Mouse (Mus musculus) liver, adult 2 months (tissue): ENCODE results near the gene Sumf1. TPM values are rescaled to one million over a fixed set of nuclear protein-coding genes. Genes with fewer than 3 reads are reported as not detected.

Experiments used
- DNase-seq: peaks from one replicate; pipeline ENCODE4 v3.0.0-alpha.2; 2011; ENCODE audit warnings: low read depth, low spot score; ENCODE audit errors: extremely low read depth
- H3K27ac ChIP-seq: fragments of 200-500 bp; replicated peaks from 2 replicates; pipeline ENCODE4 v1.5.1; 2012; ENCODE audit warnings: low read depth, mild to moderate bottlenecking, control low read depth, inconsistent platforms, low read length; ENCODE audit not compliant: insufficient read depth
- H3K27me3 ChIP-seq: fragments of 200-500 bp; 2 replicates; pipeline ENCODE4 v1.6.1; 2012; ENCODE audit warnings: mild to moderate bottlenecking, moderate library complexity, low read length, inconsistent platforms; ENCODE audit not compliant: control insufficient read depth, insufficient read depth
- H3K36me3 ChIP-seq: fragments of 200-500 bp; 2 replicates; pipeline ENCODE4 v1.6.1; 2012; ENCODE audit warnings: low read length, inconsistent platforms; ENCODE audit not compliant: control insufficient read depth, insufficient read depth
- H3K4me1 ChIP-seq: fragments of 200-500 bp; 2 replicates; pipeline ENCODE4 v1.6.1; 2011; ENCODE audit warnings: low read length; ENCODE audit not compliant: control insufficient read depth, insufficient read depth
- H3K4me3 ChIP-seq: fragments of 200-500 bp; 2 replicates; pipeline ENCODE4 v1.5.1; 2011; ENCODE audit warnings: low read depth, mild to moderate bottlenecking, control low read depth, low read length, moderate library complexity; ENCODE audit not compliant: insufficient read depth
- H3K79me2 ChIP-seq: fragments of 200-500 bp; 2 replicates; pipeline ENCODE4 v1.6.1; 2012; ENCODE audit warnings: inconsistent platforms, mild to moderate bottlenecking, low read length, moderate library complexity; ENCODE audit not compliant: control insufficient read depth, insufficient read depth
- H3K9ac ChIP-seq: fragments of 200-500 bp; 2 replicates; pipeline ENCODE4 v1.6.1; 2012; ENCODE audit warnings: low read depth, mild to moderate bottlenecking, control low read depth, inconsistent platforms, low read length
- CTCF ChIP-seq: fragments of 200-500 bp; IDR thresholded peaks from 2 replicates; pipeline ENCODE4 v1.5.1; 2011; ENCODE audit warnings: low read depth, low read length, control low read depth
- POLR2A ChIP-seq: fragments of 200-500 bp; IDR thresholded peaks from 2 replicates; pipeline ENCODE4 v1.6.1; 2011; ENCODE audit warnings: low read length, control low read depth; ENCODE audit not compliant: insufficient read depth; ENCODE audit errors: extremely low read depth
- WGBS: fragments of 180-500 bp; shearing (Covaris S2); methylation state at CpG from one replicate; pipeline ENCODE4 v1.1.7; 2018; 5-methylcytosine and 5-hydroxymethylcytosine counted together
- polyA plus RNA-seq: library from polyadenylated mRNA; depleted of rRNA; stranded (reverse); fragments of >200 nt; gene quantifications from 2 replicates; pipeline ENCODE4 v1.2.3, GENCODE M21; 2012
- total RNA-seq: library from RNA; depleted of rRNA; stranded (reverse); fragments of >200 nt; gene quantifications from 2 replicates; pipeline ENCODE4 v1.2.3, GENCODE M21; 2014

Gene Sumf1
- total and polyA plus RNA-seq, 2 experiments: 20.5 to 23.3 TPM

DNA sequence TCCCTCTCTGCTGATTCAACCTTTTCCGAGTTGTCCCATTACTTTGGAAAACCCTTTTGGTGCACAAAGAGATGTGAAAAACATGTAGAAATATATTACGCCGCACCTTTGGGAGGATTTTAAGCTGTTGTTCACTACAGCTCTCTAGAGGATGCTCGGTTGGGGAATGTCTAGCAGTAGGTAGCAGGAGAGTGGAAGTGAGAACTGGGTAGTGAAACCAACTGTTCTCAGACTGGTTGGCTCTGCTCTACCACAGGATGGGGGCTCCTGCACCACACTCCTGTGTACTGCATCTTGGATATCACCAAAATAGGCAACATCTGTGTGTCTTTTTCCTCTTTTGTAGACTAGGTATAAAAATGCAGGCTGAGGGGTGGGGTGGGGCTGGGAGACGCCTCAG is 37.5 kb upstream of the Sumf1 start:
- DNase-seq: no peak
- Histone ChIP-seq H3K9ac (no peak overlapping the region), H3K36me3 (peaks cover 8% of the 10 kb centered on the region; the same call in 1 of the 2 replicates), H3K4me1 (peaks cover 3% of the 10 kb centered on the region), H3K4me3 (no peak overlapping the region), H3K27ac (no peak overlapping the region), H3K27me3 (no peaks in the 10 kb centered on the region), H3K79me2 (peaks cover 34% of the 10 kb centered on the region)
- no peak for TF ChIP-seq POLR2A
- TF ChIP-seq CTCF: no peak
- 87% methylated on average over 5 of the region's 5 CpGs for WGBS

DNA sequence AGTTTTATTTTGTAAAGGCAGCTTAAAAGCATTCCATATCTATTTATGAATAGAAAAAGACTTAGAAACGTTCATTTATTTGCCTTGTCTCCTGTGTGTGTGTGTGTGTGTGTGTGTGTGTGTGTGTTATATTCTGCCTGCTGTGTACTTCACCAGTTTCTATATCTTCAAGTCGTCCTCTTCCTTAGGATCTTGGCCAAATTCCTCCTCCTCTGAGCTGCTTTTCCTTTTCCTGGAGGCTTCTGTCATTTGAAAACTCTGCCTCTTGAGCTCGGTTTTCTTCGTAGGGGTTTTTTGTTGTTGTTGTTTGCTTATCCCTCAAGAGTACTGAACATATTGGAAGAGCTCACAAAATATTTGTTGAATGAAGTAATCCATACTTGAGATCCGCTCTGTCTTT is 37.1 kb upstream of the Sumf1 start:
- no peak overlapping the region for H3K9ac ChIP-seq
- H3K27me3 ChIP-seq: no peaks in the 10 kb centered on the region

DNA sequence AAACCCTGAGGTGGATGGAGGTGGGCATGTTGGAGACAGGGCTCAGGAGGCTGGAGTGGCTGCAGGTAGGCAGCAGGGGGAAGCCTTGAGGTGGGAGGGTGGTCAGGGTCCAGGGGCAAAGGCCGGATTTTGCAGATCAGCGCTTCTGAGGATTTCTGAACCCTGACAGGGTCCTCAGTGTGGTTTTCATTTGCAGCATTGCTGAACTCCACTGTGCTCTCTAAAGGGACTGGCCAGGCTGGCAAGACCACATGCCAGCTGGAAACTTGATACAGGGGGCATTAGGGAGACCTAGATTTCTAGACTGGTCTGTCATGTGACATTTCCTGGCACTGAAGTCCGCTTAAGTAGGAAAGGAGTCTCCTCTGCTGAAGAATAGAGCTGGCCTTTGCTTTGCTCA is 32.6 kb upstream of the Sumf1 start:
- H3K27ac ChIP-seq: no peak overlapping the region

More for the DNA sequence above, 37.1 kb upstream of the Sumf1 start:
- peaks cover 1% of the 10 kb centered on the region; the same call in 1 of the 2 replicates for H3K4me1 ChIP-seq
- no peak overlapping the region for H3K27ac ChIP-seq
- peaks cover 8% of the 10 kb centered on the region; the same call in 1 of the 2 replicates for H3K36me3 ChIP-seq
- H3K4me3 ChIP-seq: no peak overlapping the region
- DNase-seq: no peak
- peaks cover 36% of the 10 kb centered on the region for H3K79me2 ChIP-seq
- TF ChIP-seq CTCF (no peak), POLR2A (no peak)
- WGBS: 56% methylated on average over 5 of the region's 5 CpGs

DNA sequence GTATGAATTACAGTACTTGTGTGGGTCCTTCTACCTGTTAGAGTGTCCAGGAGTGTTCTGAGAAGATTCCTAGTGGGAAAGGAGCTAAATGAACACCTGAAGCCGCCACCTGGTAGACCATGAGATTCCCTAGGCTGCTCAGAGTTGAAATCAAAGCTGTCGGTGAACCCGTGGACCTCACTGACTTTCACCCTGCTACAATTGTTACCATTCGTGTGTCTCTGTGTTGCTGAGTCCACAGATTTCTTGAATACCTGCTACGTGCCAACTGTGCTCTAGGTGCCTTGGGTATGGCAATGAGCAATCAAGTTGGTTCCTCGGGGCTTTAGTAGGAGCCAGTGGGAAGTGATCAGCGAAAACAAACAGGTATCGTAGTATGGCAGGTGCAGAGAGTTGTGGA is 31.4 kb upstream of the Sumf1 start:
- WGBS: 55% methylated on average over 8 of the region's 8 CpGs
- no peak for TF ChIP-seq CTCF
- TF ChIP-seq POLR2A: no peak
- no peak overlapping the region for H3K4me3 ChIP-seq

More for the DNA sequence above, 32.6 kb upstream of the Sumf1 start:
- Histone ChIP-seq H3K79me2 (peaks cover 35% of the 10 kb centered on the region), H3K9ac (no peak overlapping the region), H3K36me3 (peaks cover 6% of the 10 kb centered on the region; the same call in 1 of the 2 replicates), H3K27me3 (no peaks in the 10 kb centered on the region), H3K4me1 (peaks cover 7% of the 10 kb centered on the region; the same call in 1 of the 2 replicates), H3K4me3 (no peak overlapping the region)
- no peak for DNase-seq
- 94% methylated on average over 3 of the region's 3 CpGs for WGBS
- TF ChIP-seq POLR2A (no peak), CTCF (no peak)

DNA sequence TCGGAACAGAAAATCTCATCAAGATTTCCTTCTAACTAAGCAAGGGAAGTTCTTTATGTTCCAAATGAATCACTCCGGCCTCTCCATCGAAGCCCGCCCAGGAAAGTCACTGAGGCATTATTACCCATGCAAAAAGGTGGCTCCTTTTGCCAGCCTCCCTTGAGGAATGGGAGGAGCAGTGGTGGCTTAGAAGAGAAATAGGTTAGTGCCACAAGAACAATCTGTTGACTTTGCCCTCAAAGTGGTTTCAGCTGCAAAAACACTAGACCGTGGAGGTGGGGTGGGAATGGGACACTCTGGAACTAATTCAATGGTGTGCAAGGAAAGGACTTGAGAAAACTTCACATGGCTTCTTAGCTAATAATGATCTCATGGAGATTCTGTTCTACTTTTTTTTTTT is 30.7 kb upstream of the Sumf1 start:
- peaks cover 5% of the 10 kb centered on the region; the same call in 1 of the 2 replicates for H3K36me3 ChIP-seq
- 81% methylated on average over 5 of the region's 5 CpGs for WGBS

More for the DNA sequence above, 31.4 kb upstream of the Sumf1 start:
- peaks cover 6% of the 10 kb centered on the region; the same call in 1 of the 2 replicates for H3K36me3 ChIP-seq
- H3K27me3 ChIP-seq: no peaks in the 10 kb centered on the region
- H3K4me1 ChIP-seq: peaks cover 8% of the 10 kb centered on the region; the same call in 1 of the 2 replicates
- peak; percentile 64 for DNase-seq
- H3K79me2 ChIP-seq: peaks cover 28% of the 10 kb centered on the region
- H3K27ac ChIP-seq: no peak overlapping the region
- H3K9ac ChIP-seq: no peak overlapping the region

DNA sequence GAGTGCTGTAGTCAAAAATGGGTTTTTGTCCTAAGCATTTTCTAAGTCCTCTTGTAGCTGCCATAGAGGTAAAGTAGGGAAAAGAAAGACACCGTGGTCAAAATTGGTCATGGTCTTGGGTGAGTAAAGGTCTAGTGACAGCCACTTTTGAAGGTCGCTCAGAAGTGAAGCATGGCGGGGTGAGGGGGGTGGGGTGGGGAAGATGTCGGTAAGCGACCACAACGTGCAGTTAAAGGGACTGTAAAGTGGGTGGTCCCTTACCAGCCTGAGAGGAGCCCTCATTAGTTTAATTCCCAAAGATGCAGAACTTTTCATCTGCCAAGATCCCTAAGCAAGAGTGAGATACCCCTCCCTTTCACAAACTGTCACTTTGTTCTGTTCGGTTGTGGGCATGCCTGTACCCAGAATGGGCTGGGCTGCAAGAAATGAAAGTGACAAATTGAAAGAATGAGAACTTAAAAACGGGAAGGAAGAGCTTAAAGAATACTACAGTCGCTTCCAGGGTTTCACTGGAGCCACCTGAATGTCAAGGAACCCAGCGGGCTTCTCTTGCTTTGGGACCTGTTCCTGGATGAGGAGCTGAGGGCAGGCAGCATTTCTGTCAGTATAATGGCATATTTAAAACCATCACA is 29.0 kb upstream of the Sumf1 start:
- no peak overlapping the region for H3K27ac ChIP-seq
- WGBS: 32% methylated on average over 10 of the region's 10 CpGs
- H3K79me2 ChIP-seq: peaks cover 17% of the 10 kb centered on the region
- H3K36me3 ChIP-seq: peaks cover 2% of the 10 kb centered on the region; the same call in 1 of the 2 replicates
- H3K9ac ChIP-seq: no peak overlapping the region; the same call in 1 of the 2 replicates
- H3K4me1 ChIP-seq: peaks cover 11% of the 10 kb centered on the region; the same call in 1 of the 2 replicates
- TF ChIP-seq CTCF (no peak), POLR2A (no peak)
- peak overlapping the region; percentile 79; the same call in 1 of the 2 replicates for H3K4me3 ChIP-seq
- no peaks in the 10 kb centered on the region for H3K27me3 ChIP-seq
- DNase-seq: no peak

More for the DNA sequence above, 30.7 kb upstream of the Sumf1 start:
- DNase-seq: no peak
- no peak for TF ChIP-seq CTCF
- TF ChIP-seq POLR2A: no peak
- peaks cover 11% of the 10 kb centered on the region; the same call in 1 of the 2 replicates for H3K4me1 ChIP-seq
- H3K9ac ChIP-seq: no peak overlapping the region
- no peak overlapping the region for H3K27ac ChIP-seq
- H3K4me3 ChIP-seq: no peak overlapping the region
- H3K79me2 ChIP-seq: peaks cover 23% of the 10 kb centered on the region
- no peaks in the 10 kb centered on the region for H3K27me3 ChIP-seq
